Mouse (Mus musculus) ES-Bruce4 (cell line): ENCODE measurements around the gene Ndufaf3. TPM values are rescaled to one million over a fixed set of nuclear protein-coding genes. Genes with fewer than 3 reads are reported as not detected.
A peak's percentile ranks its signal among the peaks of the same experiment; 100 is the strongest.

Source experiments
- H3K27ac ChIP-seq: 2 replicates; pipeline ENCODE4 v1.5.1; 2012; ENCODE audit warnings: low read length, inconsistent platforms; ENCODE audit not compliant: insufficient read depth
- H3K27me3 ChIP-seq: 2 replicates; pipeline ENCODE4 v1.6.1; 2012; ENCODE audit warnings: mild to moderate bottlenecking, low read length, inconsistent platforms; ENCODE audit not compliant: control insufficient read depth, poor library complexity, insufficient read depth, severe bottlenecking
- H3K36me3 ChIP-seq: 2 replicates; pipeline ENCODE4 v1.6.1; 2012; ENCODE audit warnings: inconsistent platforms, mild to moderate bottlenecking, low read length, moderate library complexity; ENCODE audit not compliant: control insufficient read depth, poor library complexity, insufficient read depth, severe bottlenecking
- H3K4me1 ChIP-seq: one replicate; pipeline ENCODE4 v1.8.1; 2011; ENCODE audit warnings: low read length; ENCODE audit not compliant: control insufficient read depth, insufficient read depth
- H3K4me3 ChIP-seq: 2 replicates; pipeline ENCODE4 v1.5.1; 2011; ENCODE audit warnings: low read depth, mild to moderate bottlenecking, low read length
- H3K9ac ChIP-seq: 2 replicates; pipeline ENCODE4 v1.6.1; 2012; ENCODE audit warnings: low read depth, mild to moderate bottlenecking, inconsistent platforms; ENCODE audit not compliant: poor library complexity, severe bottlenecking
- H3K9me3 ChIP-seq: replicated peaks from 2 replicates; pipeline ENCODE4 v1.6.1; 2012; ENCODE audit warnings: mild to moderate bottlenecking, low read length, inconsistent platforms; ENCODE audit not compliant: control insufficient read depth, poor library complexity, insufficient read depth, severe bottlenecking
- CTCF ChIP-seq: IDR thresholded peaks from one replicate; pipeline ENCODE4 v1.8.1; 2011; ENCODE audit warnings: low read depth, low read length
- EP300 ChIP-seq: IDR thresholded peaks from 2 replicates; pipeline ENCODE4 v1.6.1; 2011; ENCODE audit warnings: low read depth, low read length; ENCODE audit not compliant: insufficient read depth
- POLR2A ChIP-seq: IDR thresholded peaks from one replicate; pipeline ENCODE4 v1.8.1; 2011; ENCODE audit warnings: low read length; ENCODE audit not compliant: insufficient read depth
- polyA plus RNA-seq: library from polyadenylated mRNA; stranded (reverse); fragments of >200 nt; gene quantifications from 2 replicates; pipeline ENCODE4 v1.2.4, GENCODE M21; 2011; ENCODE audit warnings: low read depth; ENCODE audit not compliant: missing spikeins, insufficient read depth, insufficient read length

Ndufaf3 gene
- polyA plus RNA-seq, 1 experiment, result 24.7 TPM

GRCm38 (mm10) chr9:108599021-108599566 lies 31.9 kb upstream of the Ndufaf3 start:
- no peak for TF ChIP-seq CTCF
- peaks cover under 1% of the 10 kb centered on the region for H3K4me1 ChIP-seq
- no peak overlapping the region for H3K4me3 ChIP-seq
- H3K27ac ChIP-seq, result no peak overlapping the region
- H3K9ac ChIP-seq, result no peak overlapping the region
- no peaks in the 10 kb centered on the region for H3K9me3 ChIP-seq
- peaks cover 8% of the 10 kb centered on the region for H3K36me3 ChIP-seq
- H3K27me3 ChIP-seq, result no peaks in the 10 kb centered on the region

GRCm38 (mm10) chr9:108596998-108597764 lies 29.9 kb upstream of the Ndufaf3 start, which contains the start of gene P4htm:
Gene P4htm, minus strand, starts transcription at chr9:108597667.
- no peaks in the 10 kb centered on the region for H3K9me3 ChIP-seq
- H3K36me3 ChIP-seq, result no peaks in the 10 kb centered on the region
- TF ChIP-seq POLR2A, result no peak
- TF ChIP-seq CTCF, result no peak
- TF ChIP-seq EP300, result no peak
- no peaks in the 10 kb centered on the region for H3K27me3 ChIP-seq
- peak within 1 kb of the TSS; percentile 76 for H3K9ac ChIP-seq
- H3K27ac ChIP-seq, result no peak within 1 kb of the TSS
- H3K4me3 ChIP-seq, result peak within 1 kb of the TSS; percentile 68
- no peaks in the 10 kb centered on the region for H3K4me1 ChIP-seq

GRCm38 (mm10) chr9:108594354-108594753 lies 27.1 kb upstream of the Ndufaf3 start:
- Histone ChIP-seq H3K27me3 (no peaks in the 10 kb centered on the region), H3K36me3 (no peaks in the 10 kb centered on the region), H3K27ac (no peak overlapping the region), H3K9ac (no peak overlapping the region), H3K9me3 (no peaks in the 10 kb centered on the region), H3K4me3 (no peak overlapping the region), H3K4me1 (no peaks in the 10 kb centered on the region)
- TF ChIP-seq POLR2A, result no peak
- TF ChIP-seq EP300, result no peak
- no peak for TF ChIP-seq CTCF

GRCm38 (mm10) chr9:108591462-108591861 lies 24.2 kb upstream of the Ndufaf3 start:
- no peak overlapping the region for H3K9ac ChIP-seq
- no peaks in the 10 kb centered on the region for H3K9me3 ChIP-seq
- H3K27ac ChIP-seq, result no peak overlapping the region

GRCm38 (mm10) chr9:108589229-108589628 lies 22.0 kb upstream of the Ndufaf3 start:
- Histone ChIP-seq H3K27me3 (no peaks in the 10 kb centered on the region), H3K4me3 (no peak overlapping the region), H3K9ac (no peak overlapping the region), H3K36me3 (no peaks in the 10 kb centered on the region), H3K9me3 (no peaks in the 10 kb centered on the region), H3K4me1 (peaks cover 11% of the 10 kb centered on the region), H3K27ac (no peak overlapping the region)
- peak; percentile 21 for TF ChIP-seq CTCF
- TF ChIP-seq POLR2A, result no peak

More at GRCm38 (mm10) chr9:108591462-108591861, 24.2 kb upstream of the Ndufaf3 start:
- no peak overlapping the region for H3K4me3 ChIP-seq
- no peaks in the 10 kb centered on the region for H3K27me3 ChIP-seq
- no peaks in the 10 kb centered on the region for H3K36me3 ChIP-seq
- TF ChIP-seq EP300 (no peak), POLR2A (no peak), CTCF (no peak)
- peaks cover 11% of the 10 kb centered on the region for H3K4me1 ChIP-seq

- H3K4me3 ChIP-seq, result 0 out of 2 replicates have a peak overlapping the region, but pooled peaks have one; percentile 11
These were observed 20.4 kb upstream of the Ndufaf3 start for GRCm38 (mm10) chr9:108587571-108588180.

More at GRCm38 (mm10) chr9:108587571-108588180, 20.4 kb upstream of the Ndufaf3 start:
- peaks cover 11% of the 10 kb centered on the region for H3K4me1 ChIP-seq
- no peaks in the 10 kb centered on the region for H3K9me3 ChIP-seq
- no peaks in the 10 kb centered on the region for H3K27me3 ChIP-seq
- no peak overlapping the region for H3K9ac ChIP-seq
- peak overlapping the region; percentile 53 for H3K27ac ChIP-seq
- no peaks in the 10 kb centered on the region for H3K36me3 ChIP-seq
- TF ChIP-seq POLR2A (no peak), EP300 (no peak), CTCF (no peak)
